Mouse (Mus musculus) mesoderm, embryonic 11.5 days (tissue): ENCODE results near the gene Ric1.

Experiments used
- DNase-seq: peaks from one replicate; pipeline ENCODE4 v3.0.0-alpha.2; 2012; ENCODE audit warnings: low read depth, low spot score

Gene Ric1

GRCm38 (mm10) chr19:29608212-29608611, 86.1 kb downstream of the Ric1 start:
- DNase-seq: no peak

GRCm38 (mm10) chr19:29610907-29611306, 88.8 kb downstream of the Ric1 start:
- DNase-seq: no peak

- DNase-seq: no peak
Observed at GRCm38 (mm10) chr19:29612102-29612501, 90.0 kb downstream of the Ric1 start.

GRCm38 (mm10) chr19:29641055-29641454, 119.0 kb downstream of the Ric1 start:
- peak; percentile 44 for DNase-seq

- no peak for DNase-seq
Observed at GRCm38 (mm10) chr19:29641510-29641909, 119.4 kb downstream of the Ric1 start.

GRCm38 (mm10) chr19:29642211-29642610, 120.1 kb downstream of the Ric1 start:
- DNase-seq: no peak

- DNase-seq: no peak
Observed at GRCm38 (mm10) chr19:29643194-29643922, 121.3 kb downstream of the Ric1 start.

GRCm38 (mm10) chr19:29644747-29645146, 122.7 kb downstream of the Ric1 start:
- no peak for DNase-seq

GRCm38 (mm10) chr19:29647651-29648549, 125.8 kb downstream of the Ric1 start, which contains the start of gene Ermp1:
Gene Ermp1, minus strand, starts transcription at chr19:29648415.
- peak; percentile 92 for DNase-seq

- no peak for DNase-seq
Observed at GRCm38 (mm10) chr19:29648550-29648914, 126.5 kb downstream of the Ric1 start.

- no peak for DNase-seq
Observed at GRCm38 (mm10) chr19:29649683-29650082, 127.6 kb downstream of the Ric1 start.

- no peak for DNase-seq
Observed at GRCm38 (mm10) chr19:29653768-29654265, 131.7 kb downstream of the Ric1 start.

GRCm38 (mm10) chr19:29655148-29655547, 133.1 kb downstream of the Ric1 start:
- no peak for DNase-seq

- no peak for DNase-seq
Observed at GRCm38 (mm10) chr19:29656029-29656428, 133.9 kb downstream of the Ric1 start.
